Mouse (Mus musculus) embryo, embryonic 9.5 days (tissue): ENCODE measurements at regions not wholly inside any gene's neighbourhood (a gene's known extent, or its start where the extent isn't known, plus 50 kb on each side); places are given as distances from the start of the nearest gene placed in this dataset.

Source experiments
- DNase-seq: peaks from one replicate; pipeline ENCODE4 v3.0.0-alpha.2; 2017; ENCODE audit errors: extremely low spot score

GRCm38 (mm10) chr2:78972288-78973117 lies 104.6 kb downstream of the Ube2e3 start:
- DNase-seq, result no peak

- no peak for DNase-seq
These were observed 105.9 kb downstream of the Ube2e3 start for GRCm38 (mm10) chr2:78973811-78974210.

- DNase-seq, result no peak
These were observed 106.9 kb downstream of the Ube2e3 start for GRCm38 (mm10) chr2:78974683-78975392.

- no peak for DNase-seq
These were observed 107.5 kb downstream of the Ube2e3 start for GRCm38 (mm10) chr2:78975393-78975774.

- DNase-seq, result no peak
These were observed 108.2 kb downstream of the Ube2e3 start for GRCm38 (mm10) chr2:78976084-78976483.

GRCm38 (mm10) chr2:78977632-78978397 lies 109.9 kb downstream of the Ube2e3 start:
- DNase-seq, result no peak

GRCm38 (mm10) chr2:78980019-78980418 lies 112.1 kb downstream of the Ube2e3 start:
- no peak for DNase-seq

- no peak for DNase-seq
These were observed 112.8 kb downstream of the Ube2e3 start for GRCm38 (mm10) chr2:78980661-78981229.

- DNase-seq, result no peak
These were observed 115.4 kb downstream of the Ube2e3 start for GRCm38 (mm10) chr2:78983347-78983746.

GRCm38 (mm10) chr2:78983944-78984498 lies 116.1 kb downstream of the Ube2e3 start:
- no peak for DNase-seq

- no peak for DNase-seq
These were observed 119.1 kb downstream of the Ube2e3 start for GRCm38 (mm10) chr2:78986984-78987383.

- DNase-seq, result no peak
These were observed 119.5 kb downstream of the Ube2e3 start for GRCm38 (mm10) chr2:78987388-78987787.

GRCm38 (mm10) chr2:78988224-78988623 lies 120.3 kb downstream of the Ube2e3 start:
- no peak for DNase-seq

GRCm38 (mm10) chr2:78994800-78995555 lies 127.1 kb downstream of the Ube2e3 start:
- no peak for DNase-seq

GRCm38 (mm10) chr2:78998637-78999036 lies 130.7 kb downstream of the Ube2e3 start:
- no peak for DNase-seq

GRCm38 (mm10) chr2:78999410-78999809 lies 131.5 kb downstream of the Ube2e3 start:
- DNase-seq, result no peak

- no peak for DNase-seq
These were observed 136.9 kb downstream of the Ube2e3 start for GRCm38 (mm10) chr2:79004862-79005261.

- DNase-seq, result no peak
These were observed 140.7 kb downstream of the Ube2e3 start for GRCm38 (mm10) chr2:79008642-79009041.

- no peak for DNase-seq
These were observed 141.9 kb downstream of the Ube2e3 start for GRCm38 (mm10) chr2:79009791-79010190.

- DNase-seq, result no peak
These were observed 142.3 kb downstream of the Ube2e3 start for GRCm38 (mm10) chr2:79010273-79010672.
